Mouse (Mus musculus) liver, embryonic 11.5 days (tissue): Measurements from ENCODE around the gene Arid1b. TPM values are rescaled to one million over a fixed set of nuclear protein-coding genes. Genes with fewer than 3 reads are reported as not detected.
A peak's percentile ranks its signal among the peaks of the same experiment; 100 is the strongest.

ENCODE experiments used
- ATAC-seq: fragments of 200-750 bp; cut with Nextera tagmentation; replicated peaks from 2 replicates; pipeline ENCODE4 v1.8.0; 2017; ENCODE audit warnings: moderate number of reproducible peaks, mild to moderate bottlenecking, moderate TSS enrichment, moderate library complexity; ENCODE audit not compliant: low FRiP score
- DNase-seq: peaks from one replicate; pipeline ENCODE4 v3.0.0-alpha.2; 2017; ENCODE audit warnings: low spot score
- H3K27ac ChIP-seq: fragments of 300-500 bp; sonication (generic); 2 replicates; pipeline ENCODE4 v1.5.1; 2014; ENCODE audit warnings: mild to moderate bottlenecking, low read depth, low read length, control low read depth
- H3K27me3 ChIP-seq: fragments of 300-500 bp; sonication (generic); replicated peaks from 2 replicates; pipeline ENCODE4 v1.6.1; 2014; ENCODE audit warnings: low read length, mixed read lengths; ENCODE audit not compliant: control insufficient read depth, insufficient read depth
- H3K36me3 ChIP-seq: fragments of 300-500 bp; sonication (generic); 2 replicates; pipeline ENCODE4 v1.6.1; 2014; ENCODE audit warnings: mild to moderate bottlenecking, low read length, moderate library complexity, mixed read lengths; ENCODE audit not compliant: control insufficient read depth, insufficient read depth
- H3K4me1 ChIP-seq: fragments of 300-500 bp; sonication (generic); replicated peaks from 2 replicates; pipeline ENCODE4 v1.6.1; 2014; ENCODE audit warnings: low read length, mixed read lengths; ENCODE audit not compliant: control insufficient read depth, insufficient read depth
- H3K4me2 ChIP-seq: fragments of 300-500 bp; sonication (generic); 2 replicates; pipeline ENCODE4 v1.6.1; 2014; ENCODE audit warnings: mild to moderate bottlenecking, control low read depth, moderate library complexity
- H3K4me3 ChIP-seq: fragments of 300-500 bp; sonication (generic); 2 replicates; pipeline ENCODE4 v1.5.1; 2014; ENCODE audit warnings: low read depth, low read length, control low read depth
- H3K9ac ChIP-seq: fragments of 300-500 bp; sonication (generic); 2 replicates; pipeline ENCODE4 v1.6.1; 2014; ENCODE audit warnings: low read depth, low read length, control low read depth
- H3K9me3 ChIP-seq: fragments of 300-500 bp; sonication (generic); 2 replicates; pipeline ENCODE4 v1.6.1; 2016; ENCODE audit warnings: low read length, inconsistent platforms, mixed read lengths; ENCODE audit not compliant: control insufficient read depth
- WGBS: fragments of 180-500 bp; shearing (Covaris S2); extraction: QIAGEN DNeasy Blood & Tissue Kit; methylation state at CpG from one replicate; pipeline ENCODE4 v1.1.7; 2014; 5-methylcytosine and 5-hydroxymethylcytosine counted together
- polyA plus RNA-seq: library from polyadenylated mRNA; unstranded; fragments of >200 nt; fragmentation: Nextera tagmentation; extraction: Ambion mirVana; gene quantifications from 2 replicates; pipeline ENCODE4 v1.2.1, GENCODE M21; 2014

Gene Arid1b
- polyA plus RNA-seq, 1 experiment from 2014 or later: 9.1 TPM

- Histone ChIP-seq H3K4me2 (no peak overlapping the region), H3K27ac (no peak overlapping the region), H3K4me1 (peaks cover 10% of the 10 kb centered on the region; the same call in 1 of the 2 replicates), H3K4me3 (no peak overlapping the region), H3K9ac (no peak overlapping the region), H3K9me3 (no peaks in the 10 kb centered on the region), H3K36me3 (peaks cover 8% of the 10 kb centered on the region; the same call in 1 of the 2 replicates), H3K27me3 (no peaks in the 10 kb centered on the region)
- 83% methylated on average over 9 of the region's 9 CpGs for WGBS
- no peak for ATAC-seq
- DNase-seq: no peak
Measured at GRCm38 (mm10) chr17:5322594-5322993, 328.5 kb downstream of the Arid1b start.

DNA sequence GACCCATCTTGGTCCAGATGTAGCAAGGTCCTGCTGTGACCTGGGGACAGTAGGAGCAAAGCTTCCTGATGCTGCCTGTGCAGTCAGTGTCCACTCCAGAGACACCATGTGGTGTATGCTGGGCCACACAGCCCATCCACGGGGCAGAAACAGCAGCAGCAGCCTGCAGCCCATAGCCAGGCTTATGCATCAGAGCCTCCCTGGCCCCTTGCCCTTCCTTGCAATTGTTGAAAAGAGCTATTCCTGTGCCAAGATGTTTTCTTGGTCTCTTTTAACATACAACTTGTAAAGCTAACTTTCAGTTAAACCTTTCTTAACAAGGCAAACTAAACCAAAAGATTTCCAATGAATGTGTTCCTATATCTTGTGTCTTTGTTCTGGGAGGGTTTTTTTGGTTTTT lies 329.6 kb downstream of the Arid1b start:
- peaks cover 9% of the 10 kb centered on the region; the same call in 1 of the 2 replicates for H3K36me3 ChIP-seq
- H3K4me1 ChIP-seq: peaks cover 10% of the 10 kb centered on the region; the same call in 1 of the 2 replicates
- DNase-seq (no peak), ATAC-seq (no peak)
- H3K4me3 ChIP-seq: no peak overlapping the region
- no peak overlapping the region for H3K9ac ChIP-seq
- H3K27ac ChIP-seq: no peak overlapping the region
- H3K4me2 ChIP-seq: no peak overlapping the region
- WGBS: 36% methylated on average over 1 of the region's 1 CpGs
- no peaks in the 10 kb centered on the region; the same call in 1 of the 2 replicates for H3K27me3 ChIP-seq
- no peaks in the 10 kb centered on the region for H3K9me3 ChIP-seq

GRCm38 (mm10) chr17:5324236-5324876 lies 330.2 kb downstream of the Arid1b start:
- Histone ChIP-seq H3K27ac (no peak overlapping the region), H3K4me1 (peaks cover 10% of the 10 kb centered on the region; the same call in 1 of the 2 replicates)
- 48% methylated on average over 10 of the region's 10 CpGs for WGBS

GRCm38 (mm10) chr17:5326689-5327088 lies 332.6 kb downstream of the Arid1b start:
- WGBS: 86% methylated on average over 7 of the region's 7 CpGs
- no peak overlapping the region for H3K4me2 ChIP-seq
- H3K36me3 ChIP-seq: peaks cover 13% of the 10 kb centered on the region; the same call in 1 of the 2 replicates

More at GRCm38 (mm10) chr17:5324236-5324876, 330.2 kb downstream of the Arid1b start:
- H3K27me3 ChIP-seq: no peaks in the 10 kb centered on the region; the same call in 1 of the 2 replicates
- H3K4me3 ChIP-seq: no peak overlapping the region
- H3K36me3 ChIP-seq: peaks cover 7% of the 10 kb centered on the region; the same call in 1 of the 2 replicates
- H3K9me3 ChIP-seq: no peaks in the 10 kb centered on the region
- H3K9ac ChIP-seq: no peak overlapping the region
- no peak overlapping the region for H3K4me2 ChIP-seq
- peak; percentile 53 for DNase-seq
- ATAC-seq: peak; percentile 67

GRCm38 (mm10) chr17:5327480-5328180 lies 333.5 kb downstream of the Arid1b start:
- H3K36me3 ChIP-seq: peaks cover 13% of the 10 kb centered on the region; the same call in 1 of the 2 replicates
- H3K4me3 ChIP-seq: no peak overlapping the region
- peak; percentile 58 for ATAC-seq
- H3K27me3 ChIP-seq: no peaks in the 10 kb centered on the region; the same call in 1 of the 2 replicates
- 59% methylated on average over 12 of the region's 12 CpGs for WGBS
- H3K27ac ChIP-seq: peak overlapping the region; percentile 53
- H3K9ac ChIP-seq: no peak overlapping the region
- no peak for DNase-seq
- H3K4me1 ChIP-seq: peaks cover 10% of the 10 kb centered on the region; the same call in 1 of the 2 replicates
- no peaks in the 10 kb centered on the region for H3K9me3 ChIP-seq
- no peak overlapping the region for H3K4me2 ChIP-seq

More at GRCm38 (mm10) chr17:5326689-5327088, 332.6 kb downstream of the Arid1b start:
- H3K9me3 ChIP-seq: no peaks in the 10 kb centered on the region
- H3K27ac ChIP-seq: 0 out of 2 replicates have a peak overlapping the region, but pooled peaks have one; percentile 32
- H3K4me3 ChIP-seq: no peak overlapping the region
- DNase-seq (no peak), ATAC-seq (no peak)
- H3K9ac ChIP-seq: no peak overlapping the region
- H3K27me3 ChIP-seq: no peaks in the 10 kb centered on the region; the same call in 1 of the 2 replicates
- peaks cover 10% of the 10 kb centered on the region; the same call in 1 of the 2 replicates for H3K4me1 ChIP-seq

- Histone ChIP-seq H3K4me2 (no peak overlapping the region), H3K36me3 (peaks cover 13% of the 10 kb centered on the region; the same call in 1 of the 2 replicates), H3K9ac (no peak overlapping the region), H3K27ac (no peak overlapping the region), H3K4me3 (no peak overlapping the region), H3K27me3 (no peaks in the 10 kb centered on the region; the same call in 1 of the 2 replicates), H3K4me1 (no peaks in the 10 kb centered on the region; the same call in 1 of the 2 replicates), H3K9me3 (no peaks in the 10 kb centered on the region)
- DNase-seq (no peak), ATAC-seq (no peak)
- WGBS: 86% methylated on average over 4 of the region's 4 CpGs
Measured at GRCm38 (mm10) chr17:5329478-5329877, 335.3 kb downstream of the Arid1b start.

GRCm38 (mm10) chr17:5330063-5330462 lies 335.9 kb downstream of the Arid1b start:
- H3K4me2 ChIP-seq: no peak overlapping the region
- no peaks in the 10 kb centered on the region for H3K9me3 ChIP-seq
- H3K4me1 ChIP-seq: no peaks in the 10 kb centered on the region; the same call in 1 of the 2 replicates
- 87% methylated on average over 6 of the region's 6 CpGs for WGBS
- no peaks in the 10 kb centered on the region; the same call in 1 of the 2 replicates for H3K27me3 ChIP-seq
- DNase-seq (no peak), ATAC-seq (no peak)
- H3K9ac ChIP-seq: no peak overlapping the region
- no peak overlapping the region for H3K27ac ChIP-seq
- no peak overlapping the region for H3K4me3 ChIP-seq
- peaks cover 13% of the 10 kb centered on the region; the same call in 1 of the 2 replicates for H3K36me3 ChIP-seq

DNA sequence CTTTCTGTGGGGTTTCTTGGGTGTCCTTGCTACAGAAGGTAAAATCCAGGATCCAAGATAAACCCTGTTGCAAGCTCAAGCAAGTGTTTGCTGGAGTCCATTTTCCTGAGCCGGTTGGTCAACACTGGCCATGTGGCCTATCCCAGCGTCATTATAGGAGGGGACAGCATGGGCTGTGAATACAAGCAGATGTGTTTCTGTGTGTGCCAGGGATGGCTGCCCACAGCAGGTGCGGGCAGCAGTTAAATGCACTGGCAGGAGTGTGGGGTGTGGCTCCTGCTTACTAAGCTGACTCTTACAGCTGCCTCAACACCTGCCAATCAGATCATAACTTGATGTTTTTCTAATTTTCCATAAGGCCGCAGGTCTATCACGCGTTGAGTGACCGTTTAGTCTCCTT lies 336.5 kb downstream of the Arid1b start:
- H3K4me2 ChIP-seq: no peak overlapping the region
- no peak overlapping the region for H3K9ac ChIP-seq
- no peak overlapping the region for H3K4me3 ChIP-seq
- 94% methylated on average over 7 of the region's 7 CpGs for WGBS
- no peak for ATAC-seq
- H3K27me3 ChIP-seq: no peaks in the 10 kb centered on the region; the same call in 1 of the 2 replicates
- DNase-seq: no peak
- H3K27ac ChIP-seq: no peak overlapping the region
- H3K4me1 ChIP-seq: no peaks in the 10 kb centered on the region; the same call in 1 of the 2 replicates
- H3K36me3 ChIP-seq: peaks cover 13% of the 10 kb centered on the region; the same call in 1 of the 2 replicates
- H3K9me3 ChIP-seq: no peaks in the 10 kb centered on the region
